Mouse (Mus musculus) liver, embryonic 14.5 days (tissue): ENCODE results near the gene Tgfbr3.

Source experiments
- CTCF ChIP-seq: IDR thresholded peaks from 2 replicates; pipeline ENCODE4 v1.5.1; 2016; ENCODE audit warnings: antibody characterized with exemption, low read depth, control low read depth
- EP300 ChIP-seq: IDR thresholded peaks from 2 replicates; pipeline ENCODE4 v1.6.1; 2016; ENCODE audit warnings: antibody characterized with exemption, low read depth

GRCm38 (mm10) chr5:107264426-107265360, 24.7 kb downstream of the Tgfbr3 start:
- no peak for TF ChIP-seq EP300
- TF ChIP-seq CTCF: no peak
